Mouse (Mus musculus) MEL (cell line): ENCODE measurements around the gene Tldc2. TPM values are rescaled to one million over a fixed set of nuclear protein-coding genes. Genes with fewer than 3 reads are reported as not detected.

Experiments used
- DNase-seq: peaks from one replicate; pipeline ENCODE4 v3.0.0; 2011; ENCODE audit warnings: low read depth, low spot score
- H3K27ac ChIP-seq: 2 replicates; pipeline ENCODE4 v1.5.1; 2012; ENCODE audit warnings: low read depth, mild to moderate bottlenecking, control low read depth, low read length, moderate library complexity; ENCODE audit not compliant: control insufficient read depth
- H3K27me3 ChIP-seq, 2 experiments: fragments of 150-350 bp in 1 of 2; sonication (generic) in 1 of 2; 2 replicates each; pipeline ENCODE4 v1.6.1; 2012; ENCODE audit warnings: low read length in 2 of 2, mild to moderate bottlenecking in 2 of 2, improper control_type of control experiment in 1 of 2, moderate library complexity in 1 of 2; ENCODE audit not compliant: insufficient read depth in 2 of 2, control insufficient read depth in 1 of 2
- H3K36me3 ChIP-seq, 2 experiments: 2 replicates each; pipeline ENCODE4 v1.6.1; 2012 to 2014; ENCODE audit warnings: low read length in 2 of 2, improper control_type of control experiment in 1 of 2, inconsistent platforms in 1 of 2, mild to moderate bottlenecking in 1 of 2; ENCODE audit not compliant: insufficient read depth in 2 of 2, control insufficient read depth in 1 of 2
- H3K4me1 ChIP-seq, 2 experiments: fragments of 150-350 bp in 1 of 2; sonication (generic) in 1 of 2; 2 replicates each; pipeline ENCODE4 v1.6.1; 2012; ENCODE audit warnings: low read length in 2 of 2, improper control_type of control experiment in 1 of 2, mild to moderate bottlenecking in 1 of 2; ENCODE audit not compliant: insufficient read depth in 2 of 2, control insufficient read depth in 1 of 2
- H3K4me3 ChIP-seq, 2 experiments: fragments of 150-350 bp in 1 of 2; sonication (generic) in 1 of 2; 2 replicates each; pipeline ENCODE4 v1.5.1; 2012; ENCODE audit warnings: low read depth in 2 of 2, low read length in 2 of 2, mild to moderate bottlenecking in 2 of 2, moderate library complexity in 2 of 2, control low read depth in 1 of 2, improper control_type of control experiment in 1 of 2; ENCODE audit not compliant: control insufficient read depth in 1 of 2, insufficient read depth in 1 of 2
- H3K79me2 ChIP-seq: 2 replicates; pipeline ENCODE4 v1.6.1; 2012; ENCODE audit warnings: mild to moderate bottlenecking, low read length, moderate library complexity; ENCODE audit not compliant: control insufficient read depth, poor library complexity, insufficient read depth
- H3K9ac ChIP-seq: 2 replicates; pipeline ENCODE4 v1.6.1; 2012; ENCODE audit warnings: low read depth, mild to moderate bottlenecking, control low read depth, low read length, moderate library complexity; ENCODE audit not compliant: control insufficient read depth, poor library complexity, severe bottlenecking
- H3K9me3 ChIP-seq: fragments of 150-350 bp; sonication (generic); replicated peaks from 2 replicates; pipeline ENCODE4 v1.6.1; 2012; ENCODE audit warnings: mild to moderate bottlenecking, low read length, improper control_type of control experiment, moderate library complexity; ENCODE audit not compliant: insufficient read depth
- BHLHE40 ChIP-seq: IDR thresholded peaks from 2 replicates; pipeline ENCODE4 v1.6.1; 2012; ENCODE audit warnings: low read depth, mild to moderate bottlenecking, inconsistent platforms, low read length, improper control_type of control experiment, borderline replicate concordance
- ELF1 ChIP-seq: IDR thresholded peaks from 2 replicates; pipeline ENCODE4 v1.6.1; 2014; ENCODE audit warnings: low read depth, mild to moderate bottlenecking, inconsistent platforms, low read length, improper control_type of control experiment, moderate library complexity
- EP300 ChIP-seq, 2 experiments: IDR thresholded peaks; 2 replicates each; pipeline ENCODE4 v1.6.1; 2011; ENCODE audit warnings: improper control_type of control experiment in 2 of 2, low read length in 2 of 2, low read depth in 1 of 2, mild to moderate bottlenecking in 1 of 2
- ETS1 ChIP-seq: IDR thresholded peaks from 2 replicates; pipeline ENCODE4 v1.6.1; 2012; ENCODE audit warnings: low read depth, mild to moderate bottlenecking, inconsistent platforms, low read length, improper control_type of control experiment, moderate library complexity
- GABPA ChIP-seq: IDR thresholded peaks from 2 replicates; pipeline ENCODE4 v1.6.1; 2012; ENCODE audit warnings: low read depth, mild to moderate bottlenecking, inconsistent platforms, low read length, improper control_type of control experiment, moderate library complexity
- GATA1 ChIP-seq: IDR thresholded peaks from 2 replicates; pipeline ENCODE4 v1.6.1; 2011; ENCODE audit warnings: low read depth, low read length, improper control_type of control experiment
- HCFC1 ChIP-seq: IDR thresholded peaks from 2 replicates; pipeline ENCODE4 v1.6.1; 2012; ENCODE audit warnings: low read depth, mild to moderate bottlenecking, inconsistent platforms, low read length, improper control_type of control experiment, moderate library complexity
- JUND ChIP-seq: IDR thresholded peaks from 2 replicates; pipeline ENCODE4 v1.6.1; 2011; ENCODE audit warnings: low read depth, mild to moderate bottlenecking, improper control_type of control experiment, low read length
- MAFK ChIP-seq: IDR thresholded peaks from 2 replicates; pipeline ENCODE4 v1.6.1; 2011; ENCODE audit warnings: low read depth, mild to moderate bottlenecking, low read length, improper control_type of control experiment, borderline replicate concordance
- MAX ChIP-seq: IDR thresholded peaks from 2 replicates; pipeline ENCODE4 v1.6.1; 2011; ENCODE audit warnings: low read length, improper control_type of control experiment
- MAZ ChIP-seq: IDR thresholded peaks from 2 replicates; pipeline ENCODE4 v1.6.1; 2012; ENCODE audit warnings: low read depth, mild to moderate bottlenecking, inconsistent platforms, low read length, improper control_type of control experiment
- MEF2A ChIP-seq: IDR thresholded peaks from 2 replicates; pipeline ENCODE4 v1.6.1; 2014; ENCODE audit warnings: low read depth, mild to moderate bottlenecking, inconsistent platforms, low read length, improper control_type of control experiment; ENCODE audit not compliant: poor library complexity, insufficient replicate concordance, severe bottlenecking; ENCODE audit errors: extremely low read depth
- MXI1 ChIP-seq: IDR thresholded peaks from 2 replicates; pipeline ENCODE4 v1.6.1; 2011; ENCODE audit warnings: mild to moderate bottlenecking, low read depth, low read length, improper control_type of control experiment
- MYB ChIP-seq: IDR thresholded peaks from 2 replicates; pipeline ENCODE4 v1.6.1; 2011; ENCODE audit warnings: mild to moderate bottlenecking, low read depth, low read length, improper control_type of control experiment
- MYC ChIP-seq: IDR thresholded peaks from 2 replicates; pipeline ENCODE4 v1.6.1; 2011; ENCODE audit warnings: low read depth, mild to moderate bottlenecking, low read length, improper control_type of control experiment, moderate library complexity
- NELFE ChIP-seq: IDR thresholded peaks from 2 replicates; pipeline ENCODE4 v1.6.1; 2011; ENCODE audit warnings: low read depth, low read length, improper control_type of control experiment
- POLR2A ChIP-seq, 2 experiments: IDR thresholded peaks; 2 replicates each; pipeline ENCODE4 v1.6.1; 2011 to 2012; ENCODE audit warnings: low read length in 2 of 2, mild to moderate bottlenecking in 2 of 2, control low read depth in 1 of 2, improper control_type of control experiment in 1 of 2, low read depth in 1 of 2, moderate library complexity in 1 of 2; ENCODE audit not compliant: control insufficient read depth in 1 of 2, insufficient read depth in 1 of 2, poor library complexity in 1 of 2
- POLR2AphosphoS2 ChIP-seq: IDR thresholded peaks from 2 replicates; pipeline ENCODE4 v1.6.1; 2011; ENCODE audit warnings: low read length, improper control_type of control experiment
- RAD21 ChIP-seq: IDR thresholded peaks from 2 replicates; pipeline ENCODE4 v1.6.1; 2011; ENCODE audit warnings: mild to moderate bottlenecking, low read depth, low read length, improper control_type of control experiment
- SIN3A ChIP-seq: IDR thresholded peaks from 2 replicates; pipeline ENCODE4 v1.6.1; 2012; ENCODE audit warnings: low read length, improper control_type of control experiment, inconsistent platforms
- SMC3 ChIP-seq: IDR thresholded peaks from 2 replicates; pipeline ENCODE4 v1.6.1; 2011; ENCODE audit warnings: low read depth, low read length, improper control_type of control experiment
- TCF12 ChIP-seq: IDR thresholded peaks from 2 replicates; pipeline ENCODE4 v1.6.1; 2014; ENCODE audit warnings: low read depth, mild to moderate bottlenecking, inconsistent platforms, low read length, improper control_type of control experiment, moderate library complexity
- UBTF ChIP-seq: IDR thresholded peaks from 2 replicates; pipeline ENCODE4 v1.6.1; 2012; ENCODE audit warnings: low read depth, mild to moderate bottlenecking, inconsistent platforms, low read length, improper control_type of control experiment, moderate library complexity, borderline replicate concordance; ENCODE audit not compliant: insufficient read depth
- USF2 ChIP-seq, 2 experiments: IDR thresholded peaks; 2 replicates each; pipeline ENCODE4 v1.6.1; 2011 to 2012; ENCODE audit warnings: improper control_type of control experiment in 2 of 2, low read length in 2 of 2, borderline replicate concordance in 1 of 2, inconsistent platforms in 1 of 2, low read depth in 1 of 2, mild to moderate bottlenecking in 1 of 2; ENCODE audit not compliant: insufficient read depth in 1 of 2
- ZC3H11A ChIP-seq: IDR thresholded peaks from 2 replicates; pipeline ENCODE4 v1.6.1; 2012; ENCODE audit warnings: low read depth, mild to moderate bottlenecking, inconsistent platforms, low read length, improper control_type of control experiment
- ZMIZ1 ChIP-seq: IDR thresholded peaks from 2 replicates; pipeline ENCODE4 v1.6.1; 2012; ENCODE audit warnings: low read depth, mild to moderate bottlenecking, inconsistent platforms, low read length, improper control_type of control experiment, moderate library complexity
- ZNF384 ChIP-seq: IDR thresholded peaks from 2 replicates; pipeline ENCODE4 v1.6.1; 2012; ENCODE audit warnings: low read depth, mild to moderate bottlenecking, inconsistent platforms, low read length, improper control_type of control experiment
- polyA plus RNA-seq, 2 experiments: library from polyadenylated mRNA; stranded (reverse) in 1 of 2; unstranded in 1 of 2; fragments of >175 nt in 1 of 2; fragments of >200 nt in 1 of 2; gene quantifications; 2 replicates each; pipeline versions ENCODE4 v1.2.1 to v1.2.4; 2012; ENCODE audit warnings: low replicate concordance in 2 of 2, low read depth in 1 of 2; ENCODE audit not compliant: insufficient read length in 2 of 2, insufficient read depth in 1 of 2, missing spikeins in 1 of 2
- total RNA-seq: library from RNA; depleted of rRNA; stranded (reverse); fragments of 300-350 nt; gene quantifications from 2 replicates; pipeline ENCODE4 v1.2.3, GENCODE M21; 2012

Gene Tldc2
- total and polyA plus RNA-seq, 3 experiments = not detected

DNA sequence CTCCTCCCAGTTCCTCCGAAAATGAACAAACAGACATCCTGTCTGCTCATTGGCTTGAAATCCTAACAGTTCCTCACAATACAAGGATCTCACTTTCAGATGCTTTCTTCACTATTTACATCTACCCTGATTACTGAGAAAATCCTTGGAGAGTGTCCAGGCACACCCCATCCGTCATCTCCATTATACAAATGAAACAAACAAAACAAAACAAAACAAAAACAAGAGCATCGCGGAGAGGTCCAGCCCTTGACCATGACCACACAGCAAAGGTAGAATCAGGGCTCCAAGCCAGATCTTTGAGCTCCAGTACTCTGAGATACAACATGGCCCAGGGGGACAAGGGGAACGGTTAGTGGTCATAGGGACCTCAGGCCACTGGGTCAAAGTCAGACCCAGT lies 12.1 kb upstream of the Tldc2 start:
- Histone ChIP-seq H3K4me3 (no peak overlapping the region), H3K27me3 (no peaks in the 10 kb centered on the region), H3K27ac (no peak overlapping the region), H3K36me3 (no peaks in the 10 kb centered on the region), H3K4me1 (no peaks in the 10 kb centered on the region), H3K9ac (no peak overlapping the region), H3K9me3 (no peaks in the 10 kb centered on the region), H3K79me2 (no peaks in the 10 kb centered on the region)
- no peak for DNase-seq
- TF ChIP-seq MYC (no peak), ELF1 (no peak), BHLHE40 (no peak), SIN3A (no peak), HCFC1 (no peak), JUND (no peak), GABPA (no peak), ETS1 (no peak), MAZ (no peak), ZNF384 (no peak), MYB (no peak), POLR2AphosphoS2 (no peak), EP300 (IDR thresholded peaks at IDR 0.05; ENCODE audit: low read depth in 1 of 2, low read length in 2 of 2) (no peak), MAFK (no peak), TCF12 (no peak), RAD21 (no peak), UBTF (no peak), SMC3 (no peak)

DNA sequence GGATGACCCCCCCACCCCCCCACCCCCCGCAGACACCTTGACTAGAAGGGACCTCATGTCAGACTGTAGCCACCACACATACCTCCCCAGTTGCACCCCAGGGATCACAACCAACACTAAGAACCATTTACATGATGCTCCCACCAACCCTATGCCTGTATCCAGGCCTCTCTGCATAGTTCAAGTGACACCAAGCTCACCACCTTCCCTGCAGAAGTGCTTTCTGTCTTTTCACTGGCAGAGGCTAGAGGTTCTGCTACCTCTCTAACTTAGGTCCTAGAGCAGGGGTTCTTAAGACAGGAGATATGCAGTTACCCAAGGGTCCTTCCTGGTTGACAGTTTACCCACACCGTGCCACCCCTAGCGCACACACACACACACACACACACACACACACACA lies 11.6 kb upstream of the Tldc2 start:
- no peaks in the 10 kb centered on the region for H3K4me1 ChIP-seq
- H3K36me3 ChIP-seq = no peaks in the 10 kb centered on the region
- H3K9me3 ChIP-seq = no peaks in the 10 kb centered on the region
- no peaks in the 10 kb centered on the region for H3K27me3 ChIP-seq
- H3K79me2 ChIP-seq = no peaks in the 10 kb centered on the region
- no peak for DNase-seq
- H3K9ac ChIP-seq = no peak overlapping the region
- H3K27ac ChIP-seq = no peak overlapping the region
- H3K4me3 ChIP-seq = no peak overlapping the region
- TF ChIP-seq ETS1 (no peak), SMC3 (no peak), SIN3A (no peak), MAFK (no peak), ZMIZ1 (no peak), ZC3H11A (no peak), NELFE (no peak), MEF2A (no peak), HCFC1 (no peak), GABPA (no peak), USF2 (IDR thresholded peaks at IDR 0.05; ENCODE audit: borderline replicate concordance in 1 of 2, insufficient read depth in 1 of 2, low read depth in 1 of 2, low read length in 2 of 2) (no peak), MAX (no peak), TCF12 (no peak), MXI1 (no peak), MYB (no peak), EP300 (IDR thresholded peaks at IDR 0.05; ENCODE audit: low read depth in 1 of 2, low read length in 2 of 2) (no peak), POLR2A (IDR thresholded peaks at IDR 0.05; ENCODE audit: control insufficient read depth in 1 of 2, insufficient read depth in 1 of 2, low read depth in 1 of 2, low read length in 2 of 2, poor library complexity in 1 of 2) (no peak), GATA1 (no peak)
